Mouse (Mus musculus): ENCODE data around the gene Jmjd1c. TPM values are rescaled to one million over a fixed set of nuclear protein-coding genes. Genes with fewer than 3 reads are reported as not detected.
"Not testable (repeated sequence)": the region's sequence is repeated elsewhere in the genome, so short reads cannot be mapped to it uniquely, and the experiment has no call there.

The Jmjd1c gene
- total RNA-seq, 2 experiments from 2014 or later = 38.5 to 40.9 TPM

DNA sequence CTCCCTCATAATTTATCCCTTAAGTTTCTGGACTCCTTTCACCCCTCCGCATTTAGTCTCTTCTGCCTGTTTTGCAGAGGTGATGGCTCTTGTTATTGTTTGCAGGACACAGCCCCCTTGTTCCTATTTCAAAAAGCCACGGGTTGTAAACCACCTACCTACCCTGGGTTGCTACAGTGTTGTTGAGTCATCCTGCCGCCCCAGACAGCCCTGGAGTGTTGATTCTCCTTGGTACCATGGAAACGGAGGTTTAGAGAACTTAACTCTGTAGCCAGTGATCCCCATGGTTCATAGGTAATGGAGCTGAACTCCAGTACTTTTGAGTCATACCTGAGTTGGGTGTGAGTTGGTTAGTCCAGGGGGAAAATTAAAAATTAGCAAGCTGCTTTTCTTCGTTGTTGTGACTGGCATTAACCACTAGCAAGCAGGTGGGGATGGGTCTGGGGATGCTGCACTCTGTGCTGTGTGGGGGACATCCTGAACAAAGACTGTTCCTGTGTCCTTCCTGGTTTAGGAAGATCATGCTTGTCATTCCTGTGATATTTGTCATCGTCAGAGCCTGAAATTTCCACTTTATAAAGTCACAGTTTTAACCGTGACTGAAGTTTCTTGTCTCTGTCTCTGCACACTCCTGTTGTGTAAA, 2.6 kb downstream of the Jmjd1c start:
- intact Hi-C loops (cut with DNase I) = loop anchor here (5.0 kb wide), 2 partner anchors 41 to 96 kb away; no protein-coding TSS in a partner anchor
- DNase-seq (ENCODE audit: low spot score) = no peak

DNA sequence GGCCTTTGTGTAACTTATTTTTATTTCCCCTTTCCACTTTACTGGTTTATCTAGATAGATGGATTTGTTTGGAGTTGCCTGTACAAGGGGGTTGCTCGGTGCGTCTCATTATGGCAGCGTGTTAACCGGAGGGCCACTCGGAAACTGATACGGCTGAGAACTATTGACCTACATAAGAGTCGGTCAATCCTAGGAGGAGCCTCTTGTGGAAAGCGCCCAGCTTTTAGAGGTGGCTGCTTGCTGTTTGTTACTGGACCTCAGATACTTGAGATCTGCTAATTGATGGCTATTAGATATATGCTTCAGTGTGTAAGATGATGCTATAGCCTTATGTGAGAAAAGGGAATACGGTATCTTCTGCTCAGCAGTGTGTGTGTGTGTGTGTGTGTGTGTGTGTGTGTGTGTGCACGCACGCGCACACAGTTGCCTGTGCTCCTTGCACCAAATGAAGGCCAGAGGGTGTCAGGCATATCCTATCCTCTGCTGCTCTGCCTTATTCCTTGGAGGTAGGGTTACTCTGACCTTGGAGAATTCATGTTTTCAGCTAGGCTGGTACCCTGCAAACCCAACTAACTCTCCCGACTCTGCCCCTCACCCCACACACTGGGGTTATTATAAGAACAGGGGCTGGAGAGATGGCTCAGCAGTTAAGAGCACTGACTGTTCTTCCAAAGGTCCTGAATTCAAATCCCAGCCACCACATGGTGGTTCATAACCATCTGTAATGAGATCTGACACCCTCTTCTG, 3.4 kb downstream of the Jmjd1c start:
- intact Hi-C loops (cut with DNase I) = loop anchor here (5.0 kb wide), 2 partner anchors 42 to 97 kb away; no protein-coding TSS in a partner anchor
- no peak for DNase-seq (ENCODE audit: low spot score)

DNA sequence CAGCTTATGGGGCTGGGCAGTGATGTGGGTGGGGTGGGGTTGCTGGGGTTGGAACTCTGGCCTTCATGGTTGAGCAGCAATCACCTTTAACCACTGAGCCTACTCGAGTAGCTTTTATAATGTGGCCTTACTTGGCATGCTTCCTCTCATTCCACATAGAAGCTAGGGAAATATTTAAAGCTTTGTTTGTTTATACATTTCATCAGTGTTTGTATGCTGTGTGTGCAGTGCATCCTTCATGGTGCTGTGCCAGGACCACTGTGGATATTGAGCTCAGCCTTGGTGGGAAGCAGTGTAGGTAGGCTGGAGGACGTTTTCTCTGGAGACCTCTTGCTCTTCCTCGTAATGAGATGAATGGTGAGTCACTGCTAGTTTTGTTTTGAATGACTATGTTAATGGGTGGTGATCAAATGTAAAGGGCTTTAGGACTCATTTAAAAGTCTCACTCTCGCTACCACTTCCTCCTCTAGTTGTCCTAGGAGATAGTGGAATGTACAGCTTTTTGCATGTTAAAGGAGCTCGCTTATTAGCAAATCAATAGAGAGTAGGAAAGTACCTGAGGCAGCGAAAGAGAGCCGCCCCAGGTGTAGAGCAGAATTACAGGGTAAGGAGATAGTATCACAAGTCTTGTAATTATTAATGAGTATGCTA, 4.2 kb downstream of the Jmjd1c start:
- intact Hi-C loops (cut with DNase I) = no loop called here
- DNase-seq (ENCODE audit: low spot score) = no peak

DNA sequence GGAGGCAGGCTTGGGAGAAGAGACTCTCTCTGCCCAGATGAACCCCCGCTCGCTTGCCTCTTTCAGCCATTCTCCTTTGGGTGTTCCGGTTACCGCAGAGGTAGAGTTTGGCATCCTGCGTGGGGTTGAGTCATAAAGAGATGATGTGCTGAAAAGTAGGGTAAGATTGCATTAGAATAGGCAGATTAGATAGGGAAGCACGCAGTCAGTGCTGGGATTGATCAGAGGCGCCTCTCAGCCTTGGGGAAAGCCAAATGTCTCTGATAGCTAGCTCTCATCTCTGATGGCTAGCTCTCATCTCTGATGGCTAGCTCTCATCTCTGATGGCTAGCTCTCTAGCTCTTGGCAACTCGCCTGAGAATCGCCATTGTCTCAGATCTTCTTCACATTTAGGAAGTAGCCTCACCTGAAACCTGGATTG, 4.9 kb downstream of the Jmjd1c start:
- intact Hi-C loops (cut with DNase I) = no loop called here
- no peak for DNase-seq (ENCODE audit: low spot score)

DNA sequence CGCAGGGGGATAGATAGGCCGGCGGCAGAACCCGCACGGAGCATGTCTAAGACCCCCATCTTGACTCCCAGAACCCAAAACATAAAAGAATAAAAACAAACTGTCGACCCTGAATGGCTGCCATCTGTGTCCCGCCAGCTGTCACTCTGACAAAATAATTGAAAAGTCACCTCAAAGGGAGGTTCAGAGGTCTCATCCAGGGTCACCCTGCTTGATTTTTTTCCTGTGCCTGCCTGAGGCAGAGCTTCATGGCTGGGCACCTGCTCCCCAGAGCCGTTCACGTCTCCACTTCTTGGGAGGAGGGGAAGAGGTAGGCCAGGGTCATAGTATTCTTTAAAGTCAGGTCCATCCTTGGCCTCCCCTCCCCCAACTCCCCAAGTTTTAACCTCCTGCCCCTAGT, 8.6 kb downstream of the Jmjd1c start:
- DNase-seq (ENCODE audit: low spot score) = no peak
- intact Hi-C loops (cut with DNase I) = no loop called here

DNA sequence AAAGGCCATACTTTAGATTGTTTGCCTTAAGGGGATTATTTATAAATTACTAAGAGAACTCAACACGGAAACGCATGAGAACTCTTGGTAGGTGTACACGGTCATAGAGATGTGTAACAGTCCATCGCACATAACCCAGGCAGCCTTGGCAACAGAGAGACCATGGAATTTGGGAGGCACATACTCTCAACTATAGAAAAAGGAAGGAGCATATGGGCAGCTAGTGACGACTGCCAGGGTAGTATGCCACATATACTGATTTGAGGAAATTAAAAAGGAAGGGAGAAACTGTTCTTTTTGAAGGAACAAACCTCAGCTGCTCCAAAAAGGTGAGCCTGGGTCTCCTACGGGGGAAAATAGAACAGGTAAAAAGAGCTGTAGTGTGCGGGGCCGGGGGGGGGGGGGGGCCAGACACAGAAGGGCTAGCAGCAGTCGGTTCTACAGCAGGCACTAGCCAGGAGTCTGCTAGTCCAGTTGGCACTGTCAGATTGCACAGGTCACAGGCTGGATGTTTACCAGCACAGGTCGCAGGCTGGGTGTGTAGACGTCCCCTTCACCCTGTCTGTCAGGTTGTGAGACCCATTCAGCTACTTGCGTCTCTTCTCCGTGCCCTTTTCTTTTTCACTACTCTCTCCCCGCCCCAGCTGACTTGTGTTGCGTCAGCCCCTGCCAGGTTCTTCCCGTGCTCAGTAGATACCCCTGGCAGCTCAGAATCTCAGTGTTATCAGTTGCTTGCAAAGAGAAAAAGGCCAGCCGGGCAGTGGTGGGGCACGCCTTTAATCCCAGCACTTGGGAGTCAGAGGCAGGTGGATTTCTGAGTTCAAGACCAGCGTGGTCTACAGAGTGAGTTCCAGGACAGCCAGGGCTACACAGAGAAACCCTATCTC, 9.6 kb downstream of the Jmjd1c start:
- intact Hi-C loops (cut with DNase I) = no loop called here

DNA sequence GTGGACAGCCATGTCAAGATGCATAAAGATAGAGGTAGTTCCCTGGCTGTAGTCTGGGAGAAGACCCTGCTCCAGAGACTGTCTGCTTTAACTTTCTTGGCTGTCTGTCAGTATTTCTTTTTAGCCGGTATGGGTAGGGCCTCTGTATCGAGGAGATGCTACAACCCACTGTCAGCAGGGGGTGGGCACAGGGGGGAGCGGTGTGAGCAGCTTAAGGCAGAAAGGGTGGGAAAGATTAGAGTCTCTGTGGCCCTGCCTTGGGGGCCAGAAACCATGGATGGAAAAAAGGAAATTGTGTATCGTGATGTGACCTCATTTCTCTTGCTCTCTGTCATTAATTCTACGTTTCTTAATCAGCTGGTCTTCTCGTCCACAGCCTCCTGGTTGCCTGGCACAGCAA, 10.5 kb downstream of the Jmjd1c start:
- no peak for DNase-seq (ENCODE audit: low spot score)
- intact Hi-C loops (cut with DNase I) = no loop called here

More for the DNA sequence above, 9.6 kb downstream of the Jmjd1c start:
- DNase-seq (ENCODE audit: low spot score) = no peak

DNA sequence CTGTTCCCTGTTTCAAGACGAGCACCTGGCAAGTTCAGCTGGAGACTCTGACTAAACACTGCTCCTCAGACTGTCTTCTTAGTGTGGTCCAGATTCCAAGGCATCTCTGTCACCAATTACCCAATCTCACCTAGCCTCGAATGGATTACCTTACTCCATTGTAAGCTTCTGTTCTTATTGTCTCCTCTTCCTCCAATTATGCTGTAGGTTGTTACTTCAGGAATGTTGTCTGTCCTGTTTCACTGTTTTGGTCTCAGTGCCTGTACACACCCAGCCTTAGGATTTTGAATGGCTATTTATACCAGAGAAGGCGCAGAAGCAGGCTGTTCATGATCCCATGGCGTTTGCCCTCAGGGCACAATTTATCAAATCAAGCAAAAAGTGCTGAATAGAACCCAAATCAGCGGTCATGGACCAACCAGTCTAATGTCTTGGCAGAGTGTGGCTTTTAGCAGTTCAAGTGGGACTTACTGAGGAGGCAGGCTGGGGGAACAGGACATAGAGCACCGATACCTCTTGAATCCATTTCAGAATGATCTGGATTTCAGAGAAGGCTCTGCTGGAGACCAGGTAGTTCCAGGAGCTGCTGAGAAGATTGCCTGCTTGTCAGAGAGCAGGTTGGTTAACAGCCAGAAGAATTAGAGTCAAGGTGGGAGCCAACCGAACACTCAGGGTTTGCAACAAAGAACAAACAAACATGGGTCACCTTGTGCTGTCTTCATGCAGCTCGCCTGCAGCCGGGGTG, 11.3 kb downstream of the Jmjd1c start:
- no peak for DNase-seq (ENCODE audit: low spot score)
- intact Hi-C loops (cut with DNase I) = no loop called here

DNA sequence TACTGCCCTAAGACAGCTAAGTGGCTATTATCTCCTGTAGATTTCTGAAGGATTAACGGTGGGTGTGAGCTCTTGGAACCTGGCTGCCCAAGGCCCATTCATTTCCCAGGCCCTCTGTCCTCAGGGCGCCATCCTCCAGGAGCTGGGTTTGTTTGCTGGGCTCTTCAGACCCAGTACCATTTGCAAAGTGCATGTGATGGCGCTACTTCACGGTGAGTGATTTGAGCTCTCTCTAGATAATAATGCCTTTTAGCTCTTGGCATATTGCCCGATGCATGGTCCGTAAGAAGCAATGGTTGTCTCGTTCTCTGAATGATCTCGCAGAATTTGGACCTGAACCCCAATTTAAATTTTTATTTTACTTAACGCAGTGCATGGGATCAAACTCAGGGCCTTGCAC, 12.2 kb downstream of the Jmjd1c start:
- intact Hi-C loops (cut with DNase I) = no loop called here
- no peak for DNase-seq (ENCODE audit: low spot score)

DNA sequence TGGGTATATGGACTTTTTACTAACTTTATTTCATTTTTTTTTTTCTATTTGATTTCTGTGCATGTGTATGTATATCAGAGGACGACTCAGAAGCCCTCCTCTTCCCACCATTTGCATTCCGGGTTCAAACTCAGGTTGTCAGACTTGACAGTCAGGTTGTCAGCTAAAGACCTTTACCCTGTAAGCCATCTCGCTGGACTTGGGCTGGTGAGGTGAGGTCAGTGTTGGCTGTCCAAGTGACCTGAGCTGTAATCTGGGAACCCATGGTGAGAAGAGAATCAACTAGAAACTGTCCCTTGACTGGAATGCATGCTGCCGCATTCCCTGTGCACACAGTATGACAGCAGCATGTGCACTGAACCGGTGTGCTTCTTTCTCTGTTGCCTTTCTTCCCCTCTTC, 13.7 kb downstream of the Jmjd1c start:
- no peak for DNase-seq (ENCODE audit: low spot score)
- intact Hi-C loops (cut with DNase I) = no loop called here

DNA sequence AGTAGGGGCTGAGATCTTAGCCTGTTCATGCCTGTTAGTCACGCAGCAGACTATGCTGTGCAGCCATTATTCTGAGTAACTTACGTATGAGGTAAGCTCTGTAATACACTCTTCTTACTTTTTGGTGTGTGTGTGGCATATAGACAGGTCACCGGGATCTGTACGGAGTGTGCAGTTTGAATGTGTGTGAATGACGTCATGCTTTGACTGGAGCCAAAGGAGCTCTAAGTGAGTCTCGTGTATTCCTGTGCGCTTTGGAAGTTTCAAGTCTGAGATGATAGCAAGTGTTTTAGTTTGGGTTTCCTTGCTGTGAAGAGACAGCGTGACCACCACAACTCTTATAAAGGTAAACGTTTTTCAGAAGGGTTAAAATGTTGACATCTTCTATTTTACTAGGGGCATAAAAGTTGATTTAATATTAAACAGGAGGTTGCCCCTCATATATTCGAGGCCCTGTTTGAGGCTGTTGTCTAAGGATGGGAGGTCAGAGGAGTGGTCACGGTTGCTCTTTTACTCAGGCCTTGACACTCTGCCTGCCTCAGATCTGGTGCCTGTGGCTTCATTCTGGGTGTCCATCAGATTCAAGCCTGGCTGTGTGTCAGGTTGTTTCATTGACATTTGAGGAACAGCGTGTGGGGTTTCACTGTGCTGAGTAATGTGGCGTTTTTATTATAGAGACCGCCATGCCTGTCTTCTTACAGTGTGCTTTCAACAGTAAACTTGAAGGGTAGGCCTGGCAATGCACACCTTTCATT, 15.3 kb downstream of the Jmjd1c start:
- no peak for DNase-seq (ENCODE audit: low spot score)
- intact Hi-C loops (cut with DNase I) = no loop called here

DNA sequence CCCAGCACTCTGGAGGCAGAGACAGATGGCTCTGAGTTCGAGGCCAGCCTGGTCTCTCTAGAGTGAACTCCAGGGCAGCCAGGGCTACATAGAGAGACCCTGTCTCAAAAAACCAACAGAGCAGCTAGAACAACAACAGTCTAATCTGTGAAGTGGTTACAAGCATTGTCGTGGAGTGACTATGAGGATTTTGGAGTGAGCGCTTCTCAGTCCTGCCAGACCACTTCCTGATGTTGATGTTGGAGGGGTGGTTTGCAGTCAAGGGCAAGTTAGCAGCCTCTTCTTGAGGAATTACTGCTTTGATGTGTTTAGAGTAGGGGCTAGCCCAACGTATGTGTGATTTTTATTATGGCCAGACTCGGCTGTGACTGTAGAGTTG, 15.9 kb downstream of the Jmjd1c start:
- intact Hi-C loops (cut with DNase I) = no loop called here
- no peak for DNase-seq (ENCODE audit: low spot score)

DNA sequence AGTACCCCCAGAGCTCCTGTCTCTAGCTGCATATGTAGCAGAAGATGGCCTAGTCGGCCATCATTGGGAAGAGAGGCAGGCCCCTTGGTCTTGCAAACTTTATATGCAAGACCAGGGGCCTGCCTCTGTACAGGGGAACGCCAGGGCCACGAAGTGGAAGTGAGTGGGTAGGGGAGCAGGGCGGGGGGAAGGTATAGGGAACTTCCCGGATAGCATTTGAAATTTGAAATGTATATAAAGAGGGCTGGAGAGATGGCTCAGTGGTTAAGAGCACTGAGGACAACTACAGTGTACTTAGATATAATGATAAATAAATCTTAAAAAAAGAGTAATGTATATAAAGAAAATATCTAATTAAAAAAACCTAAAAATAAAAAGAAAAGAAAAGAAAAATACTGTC, 17.0 kb downstream of the Jmjd1c start:
- DNase-seq (ENCODE audit: low spot score); intact Hi-C loops (cut with DNase I): not testable (repeated sequence)

DNA sequence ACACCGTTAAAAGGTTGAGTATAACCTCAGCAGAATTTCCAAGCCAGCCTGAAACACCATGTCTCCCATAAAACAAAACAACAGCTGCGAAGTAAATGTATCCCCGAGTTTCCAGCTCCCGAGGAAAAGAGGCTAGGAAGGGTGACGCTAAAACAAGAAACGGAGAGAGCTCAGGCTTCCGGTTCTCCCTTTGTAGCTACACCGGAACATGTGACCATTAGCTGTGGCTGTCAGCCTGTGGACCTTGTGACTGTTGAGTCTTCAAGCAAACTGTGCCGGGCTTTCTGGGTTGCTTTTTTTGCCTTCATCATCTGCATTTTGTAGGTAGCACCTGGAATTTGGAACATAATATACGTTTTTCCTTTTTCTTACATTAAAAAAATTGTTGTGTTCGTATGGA, 17.9 kb downstream of the Jmjd1c start:
- DNase-seq (ENCODE audit: low spot score) = no peak
- intact Hi-C loops (cut with DNase I) = no loop called here

DNA sequence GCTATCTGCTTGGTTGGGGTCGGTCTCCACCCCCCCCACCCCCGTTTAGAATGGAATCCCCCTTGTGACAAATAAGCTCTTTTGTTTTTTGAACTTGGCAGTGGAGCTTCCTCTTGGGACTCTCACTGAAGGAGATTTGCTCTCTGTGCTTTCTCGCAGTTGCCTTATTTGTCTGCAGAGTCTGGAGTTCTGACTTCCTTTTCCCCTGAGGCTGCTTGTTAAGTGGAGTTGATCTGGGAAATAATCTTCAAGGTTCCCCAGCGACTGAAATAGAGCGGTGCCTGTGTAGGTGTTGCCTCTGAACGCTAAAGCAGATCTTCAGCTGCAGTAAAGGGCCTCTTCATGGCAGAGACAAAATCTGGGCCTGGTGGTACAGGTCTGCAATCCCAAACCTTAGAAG, 19.2 kb downstream of the Jmjd1c start:
- DNase-seq (ENCODE audit: low spot score) = no peak
- intact Hi-C loops (cut with DNase I) = loop anchor here (5.0 kb wide), 1 partner anchor 63 kb away; no protein-coding TSS in a partner anchor

DNA sequence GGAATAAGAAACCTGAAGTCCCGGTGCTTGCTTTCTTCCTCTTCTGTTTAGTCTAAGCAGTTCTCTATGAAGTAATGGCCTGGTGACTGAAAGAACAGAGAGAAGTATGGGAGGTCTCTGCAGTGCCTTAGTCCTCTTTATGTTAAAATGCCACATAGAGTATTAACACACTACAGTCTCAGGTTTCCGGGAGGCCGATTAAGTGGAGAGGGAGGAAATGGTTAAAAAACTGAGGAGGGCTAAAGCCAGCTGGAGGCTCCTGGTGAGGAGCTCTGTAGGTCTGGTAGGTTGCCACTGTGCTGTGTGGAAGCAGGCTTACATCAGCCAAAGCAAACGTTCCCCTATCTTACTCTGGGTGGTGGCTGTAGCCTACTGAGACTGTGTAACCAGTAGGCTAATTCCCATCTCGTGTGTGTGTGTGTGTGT, 19.8 kb downstream of the Jmjd1c start:
- intact Hi-C loops (cut with DNase I) = loop anchor here (5.0 kb wide), 1 partner anchor 63 kb away; no protein-coding TSS in a partner anchor
- no peak for DNase-seq (ENCODE audit: low spot score)

DNA sequence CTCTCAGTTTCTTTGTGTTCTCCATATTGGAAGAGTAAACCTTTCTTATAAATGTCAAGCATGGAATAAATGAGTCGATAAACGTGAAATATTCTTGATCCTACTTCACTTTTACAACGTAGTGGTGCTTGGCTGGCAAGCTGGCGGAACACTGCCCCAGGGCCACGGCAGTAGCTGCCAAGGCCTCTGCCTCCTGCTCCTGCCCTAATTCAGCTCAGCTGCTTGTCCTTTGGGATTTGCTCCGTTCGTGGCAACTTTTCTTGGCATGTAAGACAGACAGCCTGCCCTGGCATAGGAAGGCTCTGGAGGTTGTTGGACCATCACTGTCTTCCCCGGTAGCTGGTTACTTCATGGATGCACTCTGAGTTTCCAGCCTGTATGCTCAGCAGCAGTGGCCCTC, 20.3 kb downstream of the Jmjd1c start:
- intact Hi-C loops (cut with DNase I) = loop anchor here (5.0 kb wide), 1 partner anchor 64 kb away; no protein-coding TSS in a partner anchor

DNA sequence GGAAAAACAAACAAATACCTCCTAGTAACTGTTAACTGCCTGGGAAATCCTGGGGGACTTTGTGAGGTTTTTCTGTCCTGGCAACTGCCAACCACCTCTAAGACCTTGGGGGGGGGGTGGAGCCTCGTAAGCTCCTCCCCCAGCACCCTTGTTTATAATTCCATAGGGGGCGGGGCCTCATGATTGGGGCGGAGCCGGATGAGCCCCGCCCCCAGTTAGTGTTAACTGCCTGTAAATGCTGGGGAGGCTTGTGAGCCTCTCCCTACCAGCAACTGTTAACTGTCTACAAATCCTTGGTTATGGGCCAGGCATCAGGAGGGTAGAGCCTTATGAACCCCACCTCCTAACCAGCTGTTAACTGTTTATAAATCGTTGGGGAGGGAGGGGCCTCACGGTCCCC, 23.4 kb downstream of the Jmjd1c start:
- intact Hi-C loops (cut with DNase I) = loop anchor here (5.0 kb wide), 1 partner anchor 67 kb away; no protein-coding TSS in a partner anchor
- no peak for DNase-seq (ENCODE audit: low spot score)

More for the DNA sequence above, 20.3 kb downstream of the Jmjd1c start:
- DNase-seq (ENCODE audit: low spot score) = no peak
